Mouse (Mus musculus): ENCODE measurements at regions not wholly inside any gene's neighbourhood (a gene's known extent, or its start where the extent isn't known, plus 50 kb on each side); places are given as distances from the start of the nearest gene placed in this dataset.

GRCm38 (mm10) chr1:61318042-61318441, 320.6 kb upstream of the Pard3b start:
- TF ChIP-seq CTCF (IDR thresholded peaks at IDR 0.05) (no peak), EP300 (IDR thresholded peaks at IDR 0.05) (no peak)

Data from lung, postnatal 0 days (tissue).